Mouse (Mus musculus) lung, postnatal 0 days (tissue): ENCODE measurements around the gene Olfr12. TPM values are rescaled to one million over a fixed set of nuclear protein-coding genes. Genes with fewer than 3 reads are reported as not detected.

Experiments used
- ATAC-seq: fragments of 200-750 bp; cut with Nextera tagmentation; 2 replicates; pipeline ENCODE4 v1.8.0; 2017; ENCODE audit warnings: moderate library complexity
- DNase-seq: peaks from one replicate; pipeline ENCODE4 v3.0.0-alpha.2; 2016; ENCODE audit warnings: low spot score
- H3K27ac ChIP-seq: fragments of 300-500 bp; sonication (generic); 2 replicates; pipeline ENCODE4 v1.5.1; 2014; ENCODE audit warnings: antibody characterized with exemption, mild to moderate bottlenecking, low read length, mixed read lengths
- H3K27me3 ChIP-seq: fragments of 300-500 bp; sonication (generic); replicated peaks from 2 replicates; pipeline ENCODE4 v1.6.1; 2014; ENCODE audit warnings: low read length, mixed read lengths; ENCODE audit not compliant: insufficient read depth
- H3K36me3 ChIP-seq: fragments of 300-500 bp; sonication (generic); 2 replicates; pipeline ENCODE4 v1.6.1; 2014; ENCODE audit warnings: low read length, mixed read lengths; ENCODE audit not compliant: insufficient read depth
- H3K4me1 ChIP-seq: fragments of 300-500 bp; sonication (generic); 2 replicates; pipeline ENCODE4 v1.6.1; 2014; ENCODE audit warnings: antibody characterized with exemption, low read depth, low read length, mixed read lengths; ENCODE audit not compliant: insufficient read depth
- H3K4me2 ChIP-seq: fragments of 300-500 bp; sonication (generic); replicated peaks from 2 replicates; pipeline ENCODE4 v1.6.1; 2014; ENCODE audit warnings: low read depth, mild to moderate bottlenecking, low read length, moderate library complexity, mixed read lengths
- H3K4me3 ChIP-seq: fragments of 300-500 bp; sonication (generic); 2 replicates; pipeline ENCODE4 v1.5.1; 2014; ENCODE audit warnings: low read depth, low read length
- H3K9ac ChIP-seq: fragments of 300-500 bp; sonication (generic); replicated peaks from 2 replicates; pipeline ENCODE4 v1.6.1; 2014; ENCODE audit warnings: low read depth, mild to moderate bottlenecking
- H3K9me3 ChIP-seq: fragments of 300-500 bp; sonication (generic); 2 replicates; pipeline ENCODE4 v1.6.1; 2016; ENCODE audit warnings: low read length, mixed read lengths
- CTCF ChIP-seq: IDR thresholded peaks from 2 replicates; pipeline ENCODE4 v1.5.1; 2016; ENCODE audit warnings: antibody characterized with exemption, mild to moderate bottlenecking
- EP300 ChIP-seq: IDR thresholded peaks from 2 replicates; pipeline ENCODE4 v1.6.1; 2016; ENCODE audit warnings: antibody characterized with exemption, mild to moderate bottlenecking, control low read depth
- WGBS: fragments of 180-500 bp; shearing (Covaris S2); extraction: QIAGEN DNeasy Blood & Tissue Kit; methylation state at CpG from one replicate; pipeline ENCODE4 v1.1.7; 2014; 5-methylcytosine and 5-hydroxymethylcytosine counted together
- polyA plus RNA-seq: library from polyadenylated mRNA; unstranded; fragments of >200 nt; fragmentation: Nextera tagmentation; extraction: Ambion mirVana; gene quantifications from 2 replicates; pipeline ENCODE4 v1.2.1, GENCODE M21; 2015

Gene Olfr12
- polyA plus RNA-seq, 1 experiment from 2014 or later = not detected

DNA sequence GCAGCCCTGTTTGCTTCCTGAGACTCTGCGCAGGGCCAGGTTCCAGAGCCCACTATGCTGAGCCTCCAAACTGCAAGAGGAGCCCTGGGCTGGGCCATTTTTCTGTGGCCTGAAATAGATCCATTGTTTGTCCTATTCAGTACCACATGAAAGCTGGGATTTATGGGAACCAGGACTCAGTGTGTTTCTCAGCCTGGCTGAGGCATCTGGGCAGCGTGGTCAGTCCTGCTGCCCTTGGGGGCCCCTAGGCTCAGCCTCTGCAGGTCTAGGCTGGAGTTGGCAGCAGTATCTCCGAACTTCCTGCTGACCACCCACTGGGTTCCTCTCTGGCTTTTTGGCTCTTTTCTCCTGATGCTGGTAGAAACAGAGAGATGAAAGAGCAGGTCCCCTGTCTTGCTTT lies 33.9 kb downstream of the Olfr12 start:
- H3K4me1 ChIP-seq = no peaks in the 10 kb centered on the region
- H3K9me3 ChIP-seq = no peaks in the 10 kb centered on the region
- no peaks in the 10 kb centered on the region for H3K27me3 ChIP-seq
- no peaks in the 10 kb centered on the region for H3K36me3 ChIP-seq
- WGBS = 82% methylated on average over 3 of the region's 3 CpGs
- no peak for TF ChIP-seq EP300
- TF ChIP-seq CTCF = no peak
- no peak overlapping the region for H3K4me2 ChIP-seq
- H3K9ac ChIP-seq = no peak overlapping the region
- DNase-seq (no peak), ATAC-seq (no peak)
- no peak overlapping the region for H3K4me3 ChIP-seq
- no peak overlapping the region for H3K27ac ChIP-seq

DNA sequence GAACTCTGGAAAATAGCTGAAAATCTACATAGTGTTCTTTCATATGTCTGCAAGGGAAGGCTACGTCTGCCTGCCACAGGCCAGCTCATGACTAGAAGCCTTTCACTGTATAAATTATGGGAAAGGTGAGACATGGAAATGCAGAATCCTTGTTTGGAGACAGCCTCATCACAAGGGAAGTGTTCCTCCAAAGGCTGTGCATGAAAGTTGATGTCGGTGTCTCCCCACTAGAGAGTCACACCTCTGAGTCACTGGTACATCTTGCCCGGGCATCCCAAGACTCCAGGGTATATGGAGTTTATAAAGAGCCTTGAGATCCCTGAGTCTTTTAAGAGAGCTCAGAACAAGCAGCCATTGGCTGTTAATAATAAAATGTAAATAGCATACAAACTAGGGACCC lies 35.6 kb downstream of the Olfr12 start:
- Histone ChIP-seq H3K4me3 (no peak overlapping the region), H3K27me3 (no peaks in the 10 kb centered on the region), H3K27ac (no peak overlapping the region), H3K9ac (no peak overlapping the region), H3K4me2 (no peak overlapping the region), H3K4me1 (no peaks in the 10 kb centered on the region), H3K9me3 (no peaks in the 10 kb centered on the region), H3K36me3 (no peaks in the 10 kb centered on the region)
- WGBS = 85% methylated on average over 3 of the region's 3 CpGs
- TF ChIP-seq CTCF (no peak), EP300 (no peak)
- DNase-seq (no peak), ATAC-seq (no peak)

DNA sequence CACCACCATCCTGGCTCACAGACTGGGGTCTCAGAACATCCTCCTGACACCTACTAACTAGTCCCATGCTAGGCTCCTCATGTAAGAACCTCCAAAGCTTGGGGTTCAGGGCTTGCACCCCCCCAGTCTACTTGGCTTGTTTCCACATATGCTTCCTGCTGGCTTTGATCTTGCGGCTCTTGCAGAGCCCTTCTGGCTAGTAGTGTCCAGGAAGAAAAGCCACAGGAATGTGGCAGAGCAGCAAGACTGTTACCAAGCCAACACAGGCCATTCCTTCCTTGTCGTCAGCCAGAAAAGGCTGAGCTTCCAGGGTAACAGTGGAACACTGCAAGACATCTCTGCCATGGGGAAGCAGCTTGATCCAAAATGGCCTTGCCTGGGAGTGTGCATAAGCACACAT lies 37.1 kb downstream of the Olfr12 start:
- DNase-seq (peak; percentile 59), ATAC-seq (peak; percentile 63)
- no peaks in the 10 kb centered on the region for H3K9me3 ChIP-seq
- no peaks in the 10 kb centered on the region for H3K27me3 ChIP-seq
- H3K4me3 ChIP-seq = no peak overlapping the region
- H3K36me3 ChIP-seq = no peaks in the 10 kb centered on the region
- no peak overlapping the region for H3K9ac ChIP-seq
- WGBS = 32% methylated on average over 2 of the region's 2 CpGs
- TF ChIP-seq CTCF (no peak), EP300 (no peak)
- H3K27ac ChIP-seq = no peak overlapping the region
- no peaks in the 10 kb centered on the region for H3K4me1 ChIP-seq
- H3K4me2 ChIP-seq = no peak overlapping the region

DNA sequence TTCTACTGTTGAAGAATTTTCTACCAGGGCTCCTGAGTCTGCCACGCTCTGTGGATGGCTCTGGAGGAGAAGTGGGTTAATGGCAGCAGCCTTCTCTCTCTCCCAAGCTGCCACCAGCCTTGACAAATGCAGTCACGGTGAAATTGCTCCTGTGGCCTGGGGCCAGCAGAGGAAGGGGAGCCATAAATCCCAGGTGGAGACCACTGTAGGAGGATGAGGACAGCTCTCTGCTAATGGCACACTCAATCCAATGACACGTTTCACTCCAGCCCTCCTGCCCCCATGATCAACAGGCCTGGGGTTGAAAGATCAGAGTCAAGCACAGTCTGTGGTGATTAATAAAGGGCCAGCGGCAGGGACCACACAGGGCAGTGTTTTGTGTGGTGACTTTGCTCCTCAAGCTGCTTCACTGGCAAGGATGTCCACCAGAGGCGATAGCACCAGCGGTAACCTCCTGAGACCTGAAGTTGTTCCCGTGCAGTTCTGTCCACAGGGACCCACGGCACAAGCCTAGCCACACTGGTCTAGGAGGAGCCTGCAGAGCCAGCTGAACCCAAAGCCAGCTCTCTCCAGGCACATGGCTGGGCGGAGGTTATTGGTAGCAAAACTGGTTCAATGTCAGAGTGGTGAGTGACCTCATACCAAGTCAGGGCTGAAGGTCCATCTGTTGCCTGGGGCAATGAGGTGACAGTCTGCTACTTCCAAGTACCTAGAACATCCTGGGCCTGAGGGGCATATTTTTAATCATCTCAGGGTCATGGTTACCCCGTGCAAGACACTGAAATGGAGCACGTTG lies 39.6 kb downstream of the Olfr12 start:
- Histone ChIP-seq H3K9me3 (no peaks in the 10 kb centered on the region), H3K36me3 (no peaks in the 10 kb centered on the region), H3K27ac (no peak overlapping the region), H3K27me3 (no peaks in the 10 kb centered on the region), H3K4me3 (no peak overlapping the region), H3K9ac (no peak overlapping the region), H3K4me1 (no peaks in the 10 kb centered on the region), H3K4me2 (no peak overlapping the region)
- TF ChIP-seq CTCF (no peak), EP300 (no peak)
- DNase-seq = no peak
- WGBS = 73% methylated on average over 11 of the region's 11 CpGs
- no peak for ATAC-seq

DNA sequence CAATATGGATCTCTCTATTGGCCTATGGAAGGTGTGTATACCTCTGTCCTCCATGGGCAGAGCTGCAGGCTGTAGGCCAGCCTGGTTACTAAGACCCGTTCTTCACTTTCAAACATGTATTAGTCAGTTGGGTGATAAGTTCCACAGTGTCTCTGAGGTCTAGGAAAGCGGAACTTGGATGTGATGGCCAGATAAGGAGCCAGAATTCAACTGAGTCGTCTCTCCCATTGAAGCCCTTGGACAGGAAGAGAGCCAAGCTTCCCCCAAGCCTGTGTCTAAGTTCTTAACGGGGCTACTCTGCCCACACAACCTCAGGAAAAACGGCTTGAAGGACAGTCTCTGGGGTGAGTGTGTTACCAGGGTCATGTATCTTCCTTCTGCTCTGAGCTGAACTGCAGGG lies 41.8 kb downstream of the Olfr12 start:
- no peak for ATAC-seq
- Histone ChIP-seq H3K4me3 (no peak overlapping the region), H3K27ac (no peak overlapping the region), H3K27me3 (no peaks in the 10 kb centered on the region), H3K9ac (no peak overlapping the region), H3K4me2 (no peak overlapping the region), H3K4me1 (no peaks in the 10 kb centered on the region), H3K36me3 (no peaks in the 10 kb centered on the region), H3K9me3 (no peaks in the 10 kb centered on the region)
- 33% methylated on average over 5 of the region's 5 CpGs for WGBS
- DNase-seq = no peak
- no peak for TF ChIP-seq CTCF
- no peak for TF ChIP-seq EP300

DNA sequence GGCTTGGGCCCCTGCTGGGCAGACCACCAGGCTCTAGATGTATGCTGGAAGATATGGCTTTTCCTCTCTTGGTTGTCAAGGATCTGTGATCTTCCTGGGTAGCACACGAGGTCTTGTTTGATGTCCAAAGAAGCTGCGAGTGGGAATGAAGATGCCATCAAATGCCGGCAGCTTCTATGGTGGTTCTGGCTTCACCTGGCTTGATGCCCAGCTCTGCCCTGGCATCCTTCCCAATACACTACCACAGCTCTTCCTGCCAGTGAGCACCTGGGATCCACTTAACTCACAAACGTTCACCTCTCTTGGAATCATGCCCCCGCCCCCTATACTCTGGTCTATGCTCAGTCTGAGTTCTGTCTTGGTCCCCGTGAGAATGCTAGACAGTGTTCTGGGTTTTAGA lies 49.5 kb downstream of the Olfr12 start:
- H3K27ac ChIP-seq = no peak overlapping the region
- H3K9ac ChIP-seq = no peak overlapping the region
- TF ChIP-seq CTCF = no peak
- TF ChIP-seq EP300 = no peak
- WGBS = 50% methylated on average over 6 of the region's 6 CpGs
- DNase-seq (no peak), ATAC-seq (no peak)
- H3K4me2 ChIP-seq = no peak overlapping the region
- H3K4me1 ChIP-seq = no peaks in the 10 kb centered on the region
- no peaks in the 10 kb centered on the region for H3K36me3 ChIP-seq
- no peaks in the 10 kb centered on the region for H3K9me3 ChIP-seq
- H3K4me3 ChIP-seq = no peak overlapping the region
- no peaks in the 10 kb centered on the region for H3K27me3 ChIP-seq

DNA sequence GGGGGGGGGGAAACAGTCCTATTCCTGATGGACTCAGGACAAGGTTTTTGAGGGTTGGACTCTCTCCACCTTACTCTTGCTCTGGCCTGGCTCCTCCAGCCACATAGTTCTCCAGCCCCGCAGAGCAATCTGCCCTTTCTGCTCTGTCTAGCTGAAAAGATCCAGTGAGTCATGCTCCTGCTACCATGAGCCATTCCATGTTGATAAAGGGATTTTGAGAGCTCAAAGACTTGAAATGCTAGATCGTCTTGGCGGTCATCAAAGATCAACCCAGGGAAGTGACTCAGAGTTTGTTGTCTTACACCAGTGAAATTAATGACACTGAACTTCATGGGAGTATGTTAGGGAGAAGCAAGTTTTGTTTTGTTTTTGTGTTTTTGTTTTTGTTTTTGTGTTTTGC lies 51.8 kb downstream of the Olfr12 start:
- ATAC-seq = no peak
- DNase-seq = no peak
- no peaks in the 10 kb centered on the region for H3K36me3 ChIP-seq
- WGBS = 82% methylated on average over 3 of the region's 3 CpGs
- H3K27me3 ChIP-seq = no peaks in the 10 kb centered on the region
- TF ChIP-seq CTCF = no peak
- TF ChIP-seq EP300 = no peak
- no peaks in the 10 kb centered on the region for H3K4me1 ChIP-seq
- no peaks in the 10 kb centered on the region for H3K9me3 ChIP-seq
- no peak overlapping the region for H3K9ac ChIP-seq
- H3K4me3 ChIP-seq = no peak overlapping the region
- no peak overlapping the region for H3K4me2 ChIP-seq
- no peak overlapping the region for H3K27ac ChIP-seq
